Mouse (Mus musculus) cerebellum, adult 8-10 months (tissue): ENCODE results near the gene Ncbp3.
"Not testable (repeated sequence)": the region's sequence is repeated elsewhere in the genome, so short reads cannot be mapped to it uniquely, and the experiment has no call there.

ENCODE experiments used
- DNase-seq: peaks from one replicate; pipeline ENCODE4 v3.0.0; 2022

Gene Ncbp3

GRCm38 (mm10) chr11:73090283-73090682, 42.7 kb downstream of the Ncbp3 start, which contains the start of gene Itgae:
Itgae (plus strand) TSS chr11:73090583.
- DNase-seq: no peak

GRCm38 (mm10) chr11:73090826-73091225, 43.2 kb downstream of the Ncbp3 start:
- no peak for DNase-seq

- no peak for DNase-seq
Observed at GRCm38 (mm10) chr11:73092057-73092456, 44.5 kb downstream of the Ncbp3 start.

- no peak for DNase-seq
Observed at GRCm38 (mm10) chr11:73092877-73093276, 45.3 kb downstream of the Ncbp3 start.

GRCm38 (mm10) chr11:73094231-73094995, 46.8 kb downstream of the Ncbp3 start:
- no peak for DNase-seq

- no peak for DNase-seq
Observed at GRCm38 (mm10) chr11:73098860-73099259, 51.3 kb downstream of the Ncbp3 start.

- no peak for DNase-seq
Observed at GRCm38 (mm10) chr11:73099976-73100750, 52.6 kb downstream of the Ncbp3 start.

DNA sequence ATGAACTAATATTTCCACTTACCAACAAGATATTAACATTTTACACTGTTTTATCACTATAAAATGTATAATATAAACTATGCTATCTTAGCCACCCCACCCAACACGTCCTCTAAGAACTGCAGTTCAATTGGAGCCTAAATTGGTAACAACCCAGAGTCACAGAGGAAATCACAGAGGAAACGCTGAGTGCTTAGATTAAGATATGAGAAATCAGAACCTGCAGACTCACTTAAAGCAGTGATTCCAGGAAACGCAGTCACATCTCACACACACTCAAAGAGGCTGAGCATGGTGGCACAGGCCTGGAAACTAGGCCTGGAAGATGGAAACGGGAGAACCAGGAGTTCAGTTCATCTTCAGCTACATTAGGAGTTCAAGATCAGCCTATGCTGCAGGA, 53.7 kb downstream of the Ncbp3 start:
- DNase-seq: no peak

DNA sequence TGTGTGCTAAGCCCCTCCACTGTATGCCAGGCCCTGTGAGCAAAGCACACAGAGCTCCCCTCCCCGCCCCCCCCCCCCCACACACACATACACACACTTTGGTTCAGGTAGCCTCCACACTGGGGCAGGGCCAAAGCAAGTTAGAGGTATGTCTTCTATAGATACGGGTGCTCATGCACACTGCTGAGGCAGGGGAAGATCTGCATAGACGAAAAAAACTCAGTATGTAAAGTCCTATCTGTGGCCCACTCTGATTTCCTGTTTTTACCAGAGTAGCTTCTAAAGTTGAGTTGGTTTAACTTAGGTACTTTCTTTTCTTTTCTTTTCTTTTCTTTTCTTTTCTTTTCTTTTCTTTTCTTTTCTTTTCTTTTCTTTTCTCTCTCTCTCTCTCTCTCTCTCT, 57.7 kb downstream of the Ncbp3 start:
- no peak for DNase-seq

GRCm38 (mm10) chr11:73107358-73107757, 59.8 kb downstream of the Ncbp3 start:
- DNase-seq: not testable (repeated sequence)

DNA sequence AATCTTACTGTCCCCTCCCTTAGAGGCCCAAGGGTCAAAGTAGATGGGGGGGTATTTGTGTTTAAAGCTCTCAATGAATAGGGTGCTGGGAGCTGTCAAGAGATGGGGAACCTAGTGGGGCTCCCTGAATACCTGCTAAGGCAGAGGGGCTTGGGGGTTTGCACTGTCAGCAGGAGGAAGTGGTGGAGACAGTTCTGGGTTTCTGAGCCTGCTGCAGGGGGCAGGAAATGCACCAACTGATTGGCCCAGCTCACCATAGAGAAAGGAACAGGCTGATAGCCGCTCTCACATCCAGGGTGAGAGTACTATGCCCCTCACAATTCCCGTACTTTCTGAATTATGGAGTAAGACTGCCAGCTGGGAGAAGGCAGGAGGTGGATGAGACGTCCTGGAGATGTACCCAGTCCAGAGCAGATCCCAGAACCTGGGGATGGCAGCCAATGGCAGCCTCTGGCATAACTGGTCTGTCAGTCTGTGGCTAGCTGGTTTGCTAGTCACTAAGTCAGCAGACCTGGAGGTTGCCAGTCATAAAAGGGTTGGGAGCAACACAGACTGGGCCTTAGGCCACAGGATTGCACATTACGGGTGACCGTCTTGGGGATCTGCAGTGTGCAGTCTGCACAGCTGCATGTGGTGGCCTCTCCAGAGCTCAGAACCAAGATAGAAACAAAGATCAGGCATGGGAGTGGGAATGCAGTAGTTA, 60.8 kb downstream of the Ncbp3 start:
- no peak for DNase-seq

GRCm38 (mm10) chr11:73108898-73109625, 61.5 kb downstream of the Ncbp3 start:
- no peak for DNase-seq

GRCm38 (mm10) chr11:73109941-73110340, 62.4 kb downstream of the Ncbp3 start:
- DNase-seq: no peak

- DNase-seq: no peak
Observed at GRCm38 (mm10) chr11:73111414-73111813, 63.8 kb downstream of the Ncbp3 start.

- DNase-seq: no peak
Observed at GRCm38 (mm10) chr11:73126495-73126894, 78.9 kb downstream of the Ncbp3 start.

GRCm38 (mm10) chr11:73131020-73131419, 83.4 kb downstream of the Ncbp3 start:
- no peak for DNase-seq

DNA sequence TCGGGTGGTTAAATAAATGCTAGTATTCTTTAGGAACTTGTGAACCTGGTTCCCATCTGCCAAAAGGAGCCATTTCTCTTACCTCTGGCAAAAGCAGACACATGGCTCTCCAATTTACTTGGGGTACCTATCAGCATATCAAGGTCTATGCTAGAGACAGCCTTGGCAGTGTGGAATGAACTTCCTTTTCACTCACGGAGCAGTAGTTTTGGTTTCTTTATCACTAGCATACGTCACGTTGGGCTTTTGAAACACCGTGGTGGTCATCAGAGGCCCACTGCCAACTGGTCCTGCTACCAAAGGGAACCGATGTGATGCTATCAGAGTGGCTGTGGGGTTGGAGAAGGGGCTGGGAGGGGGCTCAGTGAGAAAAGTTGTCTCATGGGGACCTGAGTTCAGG, 85.4 kb downstream of the Ncbp3 start:
- no peak for DNase-seq

- DNase-seq: no peak
Observed at GRCm38 (mm10) chr11:73134222-73134621, 86.6 kb downstream of the Ncbp3 start.

DNA sequence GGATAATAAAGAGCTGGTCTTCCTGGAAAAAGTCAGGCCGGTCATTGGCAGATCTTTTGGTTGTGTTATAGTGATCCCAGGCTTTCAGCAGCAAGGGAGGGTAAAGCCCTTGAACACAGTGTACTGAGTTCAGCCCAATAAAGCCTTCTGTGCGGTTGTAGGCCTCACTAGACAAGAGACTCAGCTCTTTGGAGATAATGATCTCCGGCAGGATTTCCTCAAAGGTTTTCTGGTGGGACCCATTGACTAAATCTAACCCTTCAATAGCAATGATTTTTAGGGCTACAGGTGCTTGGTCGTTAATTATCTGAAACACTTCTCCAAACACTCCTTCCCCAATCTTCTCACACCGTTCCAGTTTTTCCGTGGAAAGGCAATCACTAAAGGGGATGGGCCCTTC, 89.0 kb downstream of the Ncbp3 start:
- no peak for DNase-seq

DNA sequence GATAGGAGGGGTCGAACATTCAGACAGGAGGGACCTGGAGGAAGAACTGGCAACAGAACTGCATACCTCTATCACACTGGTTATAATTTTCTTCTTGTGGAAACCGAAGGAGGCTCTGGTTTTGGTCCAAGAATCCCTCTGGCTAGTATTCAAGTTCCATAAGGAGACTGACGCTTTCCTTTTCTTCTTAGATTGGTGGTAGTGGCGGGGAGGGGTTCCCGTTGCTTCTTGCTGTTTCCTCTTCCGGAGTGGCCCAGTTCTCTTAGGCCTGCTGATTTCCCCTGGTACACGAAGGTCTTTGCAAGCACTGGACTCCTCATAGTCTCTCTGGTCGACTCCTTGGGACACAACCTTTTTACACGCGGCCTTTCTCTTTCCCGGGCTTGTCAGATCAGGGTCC, 89.5 kb downstream of the Ncbp3 start:
- no peak for DNase-seq

DNA sequence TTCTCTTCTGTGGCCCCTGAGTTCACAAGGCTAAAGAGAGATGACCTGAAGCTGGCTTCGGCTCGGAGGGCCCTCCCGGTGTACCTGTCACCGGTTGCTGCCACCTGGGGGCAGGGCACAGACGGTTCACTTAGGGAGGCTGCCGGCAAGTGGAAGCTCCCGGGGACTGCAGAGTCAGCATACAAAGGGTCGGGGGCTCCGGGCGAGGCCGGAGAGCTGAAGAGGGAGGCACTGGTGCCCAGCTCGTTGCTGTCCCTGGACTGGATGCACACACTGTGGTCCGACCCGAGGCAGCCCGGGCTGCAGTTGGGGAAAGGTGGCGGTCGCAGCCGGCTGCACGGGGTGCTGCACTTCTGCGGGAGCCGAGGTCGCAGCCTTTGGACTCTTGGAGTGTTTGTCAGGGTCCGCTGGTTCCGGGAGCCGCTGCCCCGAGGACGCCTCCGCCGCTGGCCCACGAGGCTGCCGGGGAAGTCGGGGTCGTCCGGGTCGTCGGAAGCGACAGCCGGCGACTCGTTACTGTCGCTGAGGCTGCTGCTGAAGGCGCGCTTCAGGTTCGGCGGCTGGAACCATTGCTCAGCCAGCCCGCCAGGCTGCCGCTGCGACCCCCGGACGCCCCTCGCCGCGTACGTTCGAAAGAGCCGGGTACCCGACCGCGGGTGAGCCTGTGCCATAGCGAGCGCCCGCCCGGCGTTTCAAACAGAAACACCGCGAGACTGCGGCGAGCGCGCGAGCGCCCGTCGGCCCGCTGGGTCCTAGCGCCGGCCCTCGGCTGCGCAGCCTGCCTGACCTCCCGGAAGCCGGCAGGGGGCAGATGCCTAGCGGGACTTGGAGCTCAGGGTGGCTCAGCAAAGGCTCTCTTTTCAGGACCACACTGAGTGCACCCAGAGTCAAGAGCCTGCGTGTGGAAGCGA, 90.3 kb downstream of the Ncbp3 start, which contains the start of gene Haspin:
Haspin (minus strand) TSS at position 704 of the 911 bp plus-strand sequence.
- DNase-seq: peak; percentile 84
